Mouse (Mus musculus) regulatory T cell (primary cell): ENCODE data around the gene Emsy.

Experiments
- in situ Hi-C: fragments of 300-600 bp; cut with MboI, MseI; formaldehyde crosslinking; loops from one replicate; pipeline ENCODE4 v1.15.1; 2025; ENCODE audit warnings: high pct_unique_total_duplicates

The Emsy gene

GRCm38 (mm10) chr7:98548839-98549238 is 107.7 kb downstream of the Emsy start:
- in situ Hi-C loops = no loop called here

DNA sequence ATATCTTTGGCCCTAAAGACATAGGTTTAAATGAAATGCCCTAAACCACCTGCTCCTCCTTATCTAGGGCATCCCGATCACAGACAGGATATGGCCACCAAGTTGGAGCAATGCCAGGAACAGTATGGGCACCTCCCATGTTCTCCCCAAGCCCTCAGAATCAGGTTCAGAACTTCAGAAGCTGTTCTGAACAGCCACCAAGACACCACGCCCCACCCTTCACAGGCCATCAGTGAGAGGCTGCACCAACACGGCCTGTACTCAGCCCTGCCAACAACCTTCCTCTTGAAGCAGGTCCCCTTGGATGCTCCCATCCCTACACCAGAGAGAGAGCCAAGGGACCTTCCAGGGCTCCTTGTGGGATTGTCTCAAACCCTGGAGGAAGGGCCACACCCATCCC is 112.0 kb downstream of the Emsy start:
- in situ Hi-C loops = no loop called here

GRCm38 (mm10) chr7:98543853-98544370 is 112.7 kb downstream of the Emsy start:
- in situ Hi-C loops = no loop called here

DNA sequence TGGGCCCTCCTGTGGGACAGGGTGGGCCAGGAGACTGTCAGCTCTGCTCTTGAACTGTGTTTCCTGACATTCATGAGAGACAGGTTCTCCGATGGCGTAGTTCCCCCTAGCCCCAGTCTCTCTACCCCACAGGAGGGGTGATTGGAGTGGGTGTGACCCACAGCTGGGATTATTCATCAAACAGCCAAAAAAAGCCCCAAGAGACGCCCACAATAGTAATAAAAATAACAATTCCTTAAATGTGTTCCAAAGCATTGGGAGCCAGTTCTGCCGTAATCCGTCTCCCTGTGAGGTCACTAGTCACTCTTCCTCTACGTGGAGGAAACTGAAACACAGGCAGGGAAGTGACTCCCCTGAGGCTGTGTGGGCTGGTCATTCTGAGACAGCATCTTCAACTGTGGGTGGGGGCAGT is 113.8 kb downstream of the Emsy start:
- in situ Hi-C loops = no loop called here

DNA sequence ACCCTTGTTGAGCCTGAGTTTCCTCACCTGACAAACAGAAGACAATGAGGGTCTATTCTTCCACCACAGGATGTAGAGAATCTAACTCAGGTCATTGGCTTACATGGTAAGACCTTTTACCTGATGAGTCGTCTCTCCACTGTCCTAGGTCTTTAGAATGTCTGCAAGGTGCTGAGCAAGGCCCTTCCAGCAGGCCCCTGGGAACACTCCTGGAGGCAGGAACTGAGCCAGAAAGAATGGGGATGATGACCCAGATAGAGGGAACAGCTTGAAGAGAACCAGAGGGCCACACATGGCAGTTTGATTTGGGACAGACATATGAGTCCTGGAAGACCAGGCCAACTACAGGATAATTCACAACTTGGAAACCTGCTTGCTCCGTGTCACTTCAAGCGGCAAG is 114.3 kb downstream of the Emsy start:
- in situ Hi-C loops = no loop called here

- in situ Hi-C loops = no loop called here
Observed at GRCm38 (mm10) chr7:98541564-98541963, 115.0 kb downstream of the Emsy start.

DNA sequence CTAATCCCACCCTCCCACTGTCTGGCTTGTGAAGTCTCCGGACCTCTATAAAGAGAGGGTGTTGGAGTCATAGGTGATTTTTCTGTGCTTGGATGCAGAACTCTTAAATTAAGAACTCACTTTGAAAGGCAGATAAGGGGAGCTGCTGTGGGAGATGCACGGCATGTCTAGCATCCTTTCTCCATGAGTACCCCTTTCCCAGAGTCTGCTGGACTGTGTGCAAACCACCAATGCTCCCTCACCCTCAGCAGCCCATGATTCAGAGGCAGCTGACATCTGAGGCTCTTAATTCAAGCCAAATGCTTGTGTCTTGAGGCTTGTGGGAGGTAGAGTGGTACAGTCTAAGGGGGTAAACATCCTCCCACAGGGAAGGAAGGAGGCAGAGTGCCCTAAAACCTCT is 115.7 kb downstream of the Emsy start:
- in situ Hi-C loops = no loop called here

- in situ Hi-C loops = no loop called here
Observed at GRCm38 (mm10) chr7:98537967-98538573, 118.5 kb downstream of the Emsy start.

GRCm38 (mm10) chr7:98537210-98537966 is 119.2 kb downstream of the Emsy start:
- in situ Hi-C loops = no loop called here
